Mouse (Mus musculus): ENCODE data around the gene 1700025G04Rik. TPM values are rescaled to one million over a fixed set of nuclear protein-coding genes. Genes with fewer than 3 reads are reported as not detected.

The 1700025G04Rik gene
- polyA plus RNA-seq, 1 experiment, result 2.2 TPM

GRCm38 (mm10) chr1:151835261-151835660 lies 254.7 kb downstream of the 1700025G04Rik start:
- WGBS, result 84% methylated on average over 4 of the region's 4 CpGs
- Histone ChIP-seq H3K36me3 (ENCODE audit: control insufficient read depth, insufficient read depth, low read length) (no peaks in the 10 kb centered on the region), H3K27ac (ENCODE audit: insufficient read depth, low read depth, low read length) (no peak overlapping the region), H3K27me3 (replicated peaks; ENCODE audit: control insufficient read depth, insufficient read depth, low read length) (no peaks in the 10 kb centered on the region), H3K4me1 (ENCODE audit: control insufficient read depth, insufficient read depth, low read length) (no peaks in the 10 kb centered on the region), H3K4me3 (ENCODE audit: insufficient read depth, low read depth, low read length) (no peak overlapping the region)
- TF ChIP-seq POLR2A (IDR thresholded peaks at IDR 0.05; ENCODE audit: low read depth, low read length), result no peak
- no peak for TF ChIP-seq CTCF (conservative IDR thresholded peaks at IDR 0.05; ENCODE audit: insufficient read depth, insufficient read length, low read depth, low read length)
- no peak for DNase-seq

GRCm38 (mm10) chr1:151831791-151832190 lies 258.1 kb downstream of the 1700025G04Rik start:
- Histone ChIP-seq H3K36me3 (ENCODE audit: control insufficient read depth, insufficient read depth, low read length) (no peaks in the 10 kb centered on the region), H3K27ac (ENCODE audit: insufficient read depth, low read depth, low read length) (no peak overlapping the region), H3K4me3 (ENCODE audit: insufficient read depth, low read depth, low read length) (no peak overlapping the region), H3K4me1 (ENCODE audit: control insufficient read depth, insufficient read depth, low read length) (no peaks in the 10 kb centered on the region), H3K27me3 (replicated peaks; ENCODE audit: control insufficient read depth, insufficient read depth, low read length) (no peaks in the 10 kb centered on the region)
- TF ChIP-seq POLR2A (IDR thresholded peaks at IDR 0.05; ENCODE audit: low read depth, low read length) (no peak), CTCF (conservative IDR thresholded peaks at IDR 0.05; ENCODE audit: insufficient read depth, insufficient read length, low read depth, low read length) (no peak)
- no peak for DNase-seq
- WGBS, result 85% methylated on average over 3 of the region's 3 CpGs

GRCm38 (mm10) chr1:151825065-151825464 lies 264.9 kb downstream of the 1700025G04Rik start:
- Histone ChIP-seq H3K36me3 (ENCODE audit: control insufficient read depth, insufficient read depth, low read length) (no peaks in the 10 kb centered on the region), H3K4me3 (ENCODE audit: insufficient read depth, low read depth, low read length) (no peak overlapping the region), H3K27ac (ENCODE audit: insufficient read depth, low read depth, low read length) (no peak overlapping the region), H3K27me3 (replicated peaks; ENCODE audit: control insufficient read depth, insufficient read depth, low read length) (no peaks in the 10 kb centered on the region), H3K4me1 (ENCODE audit: control insufficient read depth, insufficient read depth, low read length) (no peaks in the 10 kb centered on the region)
- TF ChIP-seq CTCF (conservative IDR thresholded peaks at IDR 0.05; ENCODE audit: insufficient read depth, insufficient read length, low read depth, low read length) (no peak), POLR2A (IDR thresholded peaks at IDR 0.05; ENCODE audit: low read depth, low read length) (no peak)
- no peak for DNase-seq
- WGBS, result 71% methylated on average over 7 of the region's 7 CpGs

- peaks cover 4% of the 10 kb centered on the region for H3K36me3 ChIP-seq (ENCODE audit: control insufficient read depth, insufficient read depth, low read length)
- H3K27me3 ChIP-seq (replicated peaks; ENCODE audit: control insufficient read depth, insufficient read depth, low read length), result no peaks in the 10 kb centered on the region
- TF ChIP-seq POLR2A (IDR thresholded peaks at IDR 0.05; ENCODE audit: low read depth, low read length), result no peak
- peak; percentile 73 for TF ChIP-seq CTCF (conservative IDR thresholded peaks at IDR 0.05; ENCODE audit: insufficient read depth, insufficient read length, low read depth, low read length)
- no peaks in the 10 kb centered on the region for H3K4me1 ChIP-seq (ENCODE audit: control insufficient read depth, insufficient read depth, low read length)
- no peak overlapping the region for H3K27ac ChIP-seq (ENCODE audit: insufficient read depth, low read depth, low read length)
- DNase-seq, result peak; percentile 75
- H3K4me3 ChIP-seq (ENCODE audit: insufficient read depth, low read depth, low read length), result no peak overlapping the region
- 25% methylated on average over 5 of the region's 5 CpGs for WGBS
Observed at GRCm38 (mm10) chr1:151820457-151820856, 269.5 kb downstream of the 1700025G04Rik start.

GRCm38 (mm10) chr1:151819190-151819589 lies 270.7 kb downstream of the 1700025G04Rik start:
- no peaks in the 10 kb centered on the region for H3K4me1 ChIP-seq (ENCODE audit: control insufficient read depth, insufficient read depth, low read length)
- no peaks in the 10 kb centered on the region for H3K27me3 ChIP-seq (replicated peaks; ENCODE audit: control insufficient read depth, insufficient read depth, low read length)
- 83% methylated on average over 7 of the region's 7 CpGs for WGBS
- peaks cover 4% of the 10 kb centered on the region for H3K36me3 ChIP-seq (ENCODE audit: control insufficient read depth, insufficient read depth, low read length)
- H3K4me3 ChIP-seq (ENCODE audit: insufficient read depth, low read depth, low read length), result no peak overlapping the region
- DNase-seq, result no peak
- H3K27ac ChIP-seq (ENCODE audit: insufficient read depth, low read depth, low read length), result no peak overlapping the region
- TF ChIP-seq POLR2A (IDR thresholded peaks at IDR 0.05; ENCODE audit: low read depth, low read length) (no peak), CTCF (conservative IDR thresholded peaks at IDR 0.05; ENCODE audit: insufficient read depth, insufficient read length, low read depth, low read length) (no peak)

- no peaks in the 10 kb centered on the region for H3K4me1 ChIP-seq (ENCODE audit: control insufficient read depth, insufficient read depth, low read length)
- DNase-seq, result no peak
- H3K27ac ChIP-seq (ENCODE audit: insufficient read depth, low read depth, low read length), result no peak overlapping the region
- TF ChIP-seq POLR2A (IDR thresholded peaks at IDR 0.05; ENCODE audit: low read depth, low read length) (no peak), CTCF (conservative IDR thresholded peaks at IDR 0.05; ENCODE audit: insufficient read depth, insufficient read length, low read depth, low read length) (no peak)
- no peak overlapping the region for H3K4me3 ChIP-seq (ENCODE audit: insufficient read depth, low read depth, low read length)
- H3K36me3 ChIP-seq (ENCODE audit: control insufficient read depth, insufficient read depth, low read length), result peaks cover 9% of the 10 kb centered on the region
- 95% methylated on average over 3 of the region's 3 CpGs for WGBS
- H3K27me3 ChIP-seq (replicated peaks; ENCODE audit: control insufficient read depth, insufficient read depth, low read length), result no peaks in the 10 kb centered on the region
Observed at GRCm38 (mm10) chr1:151816051-151816450, 273.9 kb downstream of the 1700025G04Rik start.

- DNase-seq, result no peak
- Histone ChIP-seq H3K27me3 (replicated peaks; ENCODE audit: control insufficient read depth, insufficient read depth, low read length) (no peaks in the 10 kb centered on the region), H3K36me3 (ENCODE audit: control insufficient read depth, insufficient read depth, low read length) (peaks cover 12% of the 10 kb centered on the region), H3K27ac (ENCODE audit: insufficient read depth, low read depth, low read length) (no peak overlapping the region), H3K4me3 (ENCODE audit: insufficient read depth, low read depth, low read length) (no peak overlapping the region), H3K4me1 (ENCODE audit: control insufficient read depth, insufficient read depth, low read length) (no peaks in the 10 kb centered on the region)
- WGBS, result 93% methylated on average over 13 of the region's 13 CpGs
- no peak for TF ChIP-seq POLR2A (IDR thresholded peaks at IDR 0.05; ENCODE audit: low read depth, low read length)
- no peak for TF ChIP-seq CTCF (conservative IDR thresholded peaks at IDR 0.05; ENCODE audit: insufficient read depth, insufficient read length, low read depth, low read length)
Observed at GRCm38 (mm10) chr1:151812004-151812712, 277.8 kb downstream of the 1700025G04Rik start.
